Mouse (Mus musculus) embryonic facial prominence, embryonic 11.5 days (tissue): ENCODE measurements around the gene Gjc1. TPM values are rescaled to one million over a fixed set of nuclear protein-coding genes. Genes with fewer than 3 reads are reported as not detected.

ENCODE experiments used
- ATAC-seq: fragments of 200-750 bp; cut with Nextera tagmentation; replicated peaks from 2 replicates; pipeline ENCODE4 v1.8.0; 2017; ENCODE audit warnings: low read depth; ENCODE audit not compliant: insufficient number of reproducible peaks, low FRiP score, low TSS enrichment
- DNase-seq: peaks from one replicate; pipeline ENCODE4 v3.0.0-alpha.2; 2015; ENCODE audit warnings: low spot score
- H3K27ac ChIP-seq: fragments of 300-500 bp; sonication (generic); replicated peaks from 2 replicates; pipeline ENCODE4 v1.5.1; 2014; ENCODE audit warnings: mild to moderate bottlenecking, low read depth, low read length, control low read depth
- H3K27me3 ChIP-seq: fragments of 300-500 bp; sonication (generic); 2 replicates; pipeline ENCODE4 v1.6.1; 2014; ENCODE audit warnings: mild to moderate bottlenecking, low read length, moderate library complexity, mixed read lengths; ENCODE audit not compliant: control insufficient read depth, insufficient read depth
- H3K36me3 ChIP-seq: fragments of 300-500 bp; sonication (generic); replicated peaks from 2 replicates; pipeline ENCODE4 v1.6.1; 2014; ENCODE audit warnings: low read depth, mild to moderate bottlenecking, low read length, moderate library complexity, mixed read lengths; ENCODE audit not compliant: control insufficient read depth, insufficient read depth
- H3K4me1 ChIP-seq: fragments of 300-500 bp; sonication (generic); 2 replicates; pipeline ENCODE4 v1.6.1; 2014; ENCODE audit warnings: low read length, mixed read lengths; ENCODE audit not compliant: control insufficient read depth, insufficient read depth
- H3K4me2 ChIP-seq: fragments of 300-500 bp; sonication (generic); 2 replicates; pipeline ENCODE4 v1.6.1; 2014; ENCODE audit warnings: low read depth, mild to moderate bottlenecking, control low read depth, low read length, moderate library complexity
- H3K4me3 ChIP-seq: fragments of 300-500 bp; sonication (generic); 2 replicates; pipeline ENCODE4 v1.5.1; 2014; ENCODE audit warnings: low read depth, low read length, control low read depth
- H3K9ac ChIP-seq: fragments of 300-500 bp; sonication (generic); replicated peaks from 2 replicates; pipeline ENCODE4 v1.6.1; 2014; ENCODE audit warnings: mild to moderate bottlenecking, control low read depth, low read length
- H3K9me3 ChIP-seq: fragments of 300-500 bp; sonication (generic); replicated peaks from 2 replicates; pipeline ENCODE4 v1.6.1; 2016; ENCODE audit warnings: mild to moderate bottlenecking, low read length, inconsistent platforms, mixed read lengths; ENCODE audit not compliant: control insufficient read depth
- WGBS: fragments of 180-500 bp; shearing (Covaris S2); extraction: QIAGEN DNeasy Blood & Tissue Kit; methylation state at CpG from one replicate; pipeline ENCODE4 v1.1.7; 2014; 5-methylcytosine and 5-hydroxymethylcytosine counted together
- polyA plus RNA-seq: library from polyadenylated mRNA; unstranded; fragments of >200 nt; fragmentation: Nextera tagmentation; extraction: Ambion mirVana; gene quantifications from 2 replicates; pipeline ENCODE4 v1.2.1, GENCODE M21; 2014

The Gjc1 gene
- polyA plus RNA-seq, 1 experiment from 2014 or later = 90.5 TPM

- Histone ChIP-seq H3K9ac (no peak overlapping the region), H3K4me2 (no peak overlapping the region), H3K27ac (no peak overlapping the region), H3K27me3 (peaks cover 5% of the 10 kb centered on the region), H3K4me3 (no peak overlapping the region), H3K36me3 (no peaks in the 10 kb centered on the region), H3K9me3 (no peaks in the 10 kb centered on the region), H3K4me1 (peaks cover 16% of the 10 kb centered on the region)
- 66% methylated on average over 6 of the region's 6 CpGs for WGBS
- ATAC-seq = no peak
- DNase-seq = no peak
These were observed 52.3 kb downstream of the Gjc1 start for GRCm38 (mm10) chr11:102767055-102767670.

GRCm38 (mm10) chr11:102765416-102765815 lies 54.1 kb downstream of the Gjc1 start:
- no peak overlapping the region for H3K27ac ChIP-seq
- peaks cover 14% of the 10 kb centered on the region for H3K27me3 ChIP-seq
- ATAC-seq (no peak), DNase-seq (no peak)
- no peak overlapping the region for H3K9ac ChIP-seq
- H3K4me1 ChIP-seq = peaks cover 3% of the 10 kb centered on the region
- H3K4me3 ChIP-seq = no peak overlapping the region
- no peaks in the 10 kb centered on the region for H3K9me3 ChIP-seq
- H3K4me2 ChIP-seq = no peak overlapping the region
- 81% methylated on average over 5 of the region's 5 CpGs for WGBS
- no peaks in the 10 kb centered on the region for H3K36me3 ChIP-seq

GRCm38 (mm10) chr11:102763009-102763767 lies 56.3 kb downstream of the Gjc1 start:
- DNase-seq (no peak), ATAC-seq (no peak; the same call in 1 of the 2 replicates)
- 53% methylated on average over 11 of the region's 11 CpGs for WGBS
- Histone ChIP-seq H3K27me3 (peaks cover 16% of the 10 kb centered on the region), H3K36me3 (no peaks in the 10 kb centered on the region), H3K27ac (no peak overlapping the region), H3K9ac (no peak overlapping the region), H3K4me3 (no peak overlapping the region), H3K4me1 (peaks cover 3% of the 10 kb centered on the region), H3K4me2 (no peak overlapping the region), H3K9me3 (no peaks in the 10 kb centered on the region)

GRCm38 (mm10) chr11:102762248-102762647 lies 57.3 kb downstream of the Gjc1 start:
- Histone ChIP-seq H3K4me2 (peak overlapping the region; percentile 98), H3K9ac (peak overlapping the region; percentile 59), H3K4me3 (peak overlapping the region; percentile 53), H3K27me3 (peaks cover 16% of the 10 kb centered on the region), H3K27ac (0 out of 2 replicates have a peak overlapping the region, but pooled peaks have one; percentile 22), H3K36me3 (no peaks in the 10 kb centered on the region), H3K4me1 (peaks cover 3% of the 10 kb centered on the region; the same call in 1 of the 2 replicates), H3K9me3 (no peaks in the 10 kb centered on the region)
- ATAC-seq (no peak), DNase-seq (no peak)
- 8% methylated on average over 15 of the region's 15 CpGs for WGBS

GRCm38 (mm10) chr11:102761309-102762210 lies 57.9 kb downstream of the Gjc1 start, which contains the start of gene Adam11:
Gene Adam11, plus strand, starts transcription at chr11:102761439.
- Histone ChIP-seq H3K4me1 (peaks cover 3% of the 10 kb centered on the region; the same call in 1 of the 2 replicates), H3K9me3 (no peaks in the 10 kb centered on the region), H3K4me2 (peak within 1 kb of the TSS; percentile 98), H3K27me3 (peaks cover 16% of the 10 kb centered on the region), H3K36me3 (no peaks in the 10 kb centered on the region), H3K9ac (peak within 1 kb of the TSS; percentile 59), H3K27ac (0 out of 2 replicates have a peak within 1 kb of the TSS, but pooled peaks have one; percentile 22), H3K4me3 (peak within 1 kb of the TSS; percentile 53)
- under 1% methylated on average over 42 of the region's 76 CpGs for WGBS
- DNase-seq = peak; percentile 43
- ATAC-seq = no peak

- Histone ChIP-seq H3K27me3 (peaks cover 16% of the 10 kb centered on the region), H3K36me3 (no peaks in the 10 kb centered on the region), H3K4me3 (peak overlapping the region; percentile 53), H3K9ac (peak overlapping the region; percentile 59), H3K9me3 (no peaks in the 10 kb centered on the region), H3K27ac (no peak overlapping the region), H3K4me2 (peak overlapping the region; percentile 98), H3K4me1 (peaks cover 3% of the 10 kb centered on the region; the same call in 1 of the 2 replicates)
- ATAC-seq (no peak), DNase-seq (no peak)
- WGBS = 16% methylated on average over 6 of the region's 6 CpGs
These were observed 58.6 kb downstream of the Gjc1 start for GRCm38 (mm10) chr11:102760805-102761308.

GRCm38 (mm10) chr11:102758977-102759376 lies 60.5 kb downstream of the Gjc1 start:
- Histone ChIP-seq H3K36me3 (no peaks in the 10 kb centered on the region), H3K9ac (no peak overlapping the region), H3K4me3 (no peak overlapping the region), H3K27me3 (peaks cover 16% of the 10 kb centered on the region), H3K4me2 (no peak overlapping the region), H3K9me3 (no peaks in the 10 kb centered on the region), H3K4me1 (peaks cover 6% of the 10 kb centered on the region), H3K27ac (no peak overlapping the region)
- WGBS = 68% methylated on average over 2 of the region's 2 CpGs
- ATAC-seq (no peak), DNase-seq (no peak)
